Mouse (Mus musculus) liver, postnatal 0 days (tissue): ENCODE results near the gene Pparg.

Experiments used
- CTCF ChIP-seq: sonication (generic); IDR thresholded peaks from 2 replicates; pipeline ENCODE4 v1.5.1; 2016; ENCODE audit warnings: antibody characterized with exemption, low read depth
- EP300 ChIP-seq: IDR thresholded peaks from 2 replicates; pipeline ENCODE4 v1.6.1; 2016; ENCODE audit warnings: antibody characterized with exemption, low read depth, mild to moderate bottlenecking

DNA sequence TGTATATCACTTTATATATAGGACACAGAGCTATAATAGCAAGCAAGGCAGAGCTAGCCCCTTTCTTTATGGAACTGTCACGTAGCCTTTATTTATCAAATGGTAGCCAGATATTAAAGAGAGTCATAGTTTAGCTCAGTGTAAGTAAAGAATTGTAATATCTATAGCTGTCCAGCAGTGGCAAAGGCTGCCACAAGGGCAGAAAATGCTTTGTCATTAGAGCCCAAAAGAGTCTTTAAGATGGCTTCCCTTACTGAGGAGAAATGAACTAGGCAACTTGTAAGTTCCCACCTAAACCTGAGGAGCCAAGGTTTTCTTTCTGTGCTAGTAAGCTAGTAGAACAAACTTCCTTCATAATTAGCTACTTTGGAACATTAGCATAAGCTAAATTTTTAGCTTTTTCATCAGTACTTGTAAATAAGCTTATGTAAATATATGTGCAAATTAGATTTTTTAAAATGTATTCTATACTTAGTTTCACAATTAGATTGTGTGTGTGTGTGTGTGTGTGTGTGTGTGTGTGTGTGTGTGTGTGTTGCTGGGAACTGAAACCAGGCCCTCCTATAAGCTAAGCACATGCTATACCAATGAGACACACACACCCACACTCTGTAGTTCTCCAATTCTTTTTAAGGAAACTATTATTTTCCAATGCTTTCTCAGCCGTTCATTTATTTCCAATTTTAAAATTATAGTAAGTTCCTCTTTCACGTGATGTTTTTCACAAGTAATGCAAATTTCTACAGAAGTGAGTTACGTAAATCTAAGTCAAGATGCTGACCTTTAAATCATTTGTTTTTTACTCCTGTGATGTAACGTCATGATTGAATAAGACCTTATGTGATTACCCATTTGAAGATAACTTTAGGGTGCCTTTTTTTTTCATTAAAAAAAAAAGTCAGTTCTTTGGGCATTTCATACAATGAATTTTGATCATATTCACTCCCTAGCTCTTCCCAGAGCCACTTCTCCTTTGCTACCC, 14.4 kb downstream of the Pparg start:
- TF ChIP-seq CTCF, result no peak
- TF ChIP-seq EP300, result no peak
